Mouse (Mus musculus) kidney, postnatal 25 days (tissue): Measurements from ENCODE around the gene Prkce.
A peak's percentile ranks its signal among the peaks of the same experiment; 100 is the strongest.

Experiments used
- DNase-seq, 2 experiments: peaks; one replicate each; pipeline ENCODE4 v3.0.0; 2021; ENCODE audit warnings: mixed read lengths in 2 of 2

The Prkce gene

DNA sequence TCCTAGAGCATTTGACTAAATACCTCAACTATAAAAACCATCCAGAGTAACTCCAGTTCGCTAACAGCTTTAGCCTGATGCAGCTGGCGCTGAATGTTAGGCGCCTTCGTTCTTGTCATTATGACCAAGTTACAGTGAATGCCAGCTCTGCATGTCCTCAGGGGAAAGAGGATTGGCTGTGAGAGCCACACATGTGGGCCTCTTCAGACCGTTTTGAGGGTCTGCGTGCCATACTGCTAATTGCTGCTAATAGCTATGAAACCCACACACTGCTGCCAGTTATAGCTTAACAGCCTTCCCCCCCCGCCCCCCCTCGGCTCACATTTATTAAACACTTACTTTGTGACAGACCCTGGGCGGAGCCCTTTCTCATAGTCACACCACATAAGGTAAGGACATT lies 210.3 kb downstream of the Prkce start:
- DNase-seq = no peak

- no peak for DNase-seq
These were observed 211.0 kb downstream of the Prkce start for GRCm38 (mm10) chr17:86378611-86379010.

DNA sequence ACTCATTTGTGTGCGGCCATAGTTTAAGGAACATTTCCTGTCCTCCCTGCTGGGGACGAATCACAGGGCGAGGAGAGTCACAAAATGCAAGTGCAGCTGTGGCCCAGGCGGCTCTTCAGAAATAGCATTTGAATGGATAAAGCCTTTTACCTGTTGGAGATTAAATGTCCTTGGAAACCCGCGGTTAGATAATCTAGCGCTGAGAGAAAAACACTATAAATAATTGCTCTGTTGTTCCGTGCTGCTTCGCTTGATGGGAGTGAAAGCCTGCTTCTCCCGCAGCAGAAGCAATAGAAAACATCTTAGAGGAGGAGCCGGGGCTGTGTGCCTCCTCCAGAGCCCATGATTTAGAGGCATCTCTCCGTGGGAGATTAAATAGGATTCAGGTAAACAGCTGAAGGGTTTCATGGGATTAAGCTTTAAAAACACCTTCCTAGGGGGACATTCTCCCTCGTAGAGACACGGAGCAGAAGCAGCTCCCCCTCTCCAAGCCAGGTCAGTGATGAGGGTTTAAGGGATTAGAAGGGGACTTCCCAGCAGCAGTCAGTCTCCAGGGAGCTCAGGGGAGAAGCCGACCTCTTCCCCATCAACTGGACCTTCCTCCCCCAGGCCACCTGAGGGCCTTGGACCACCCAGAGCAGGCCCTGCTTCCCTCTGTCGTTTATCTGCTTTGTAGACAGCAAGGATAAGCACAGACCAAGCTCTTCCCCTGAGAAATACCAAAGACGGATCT lies 212.0 kb downstream of the Prkce start:
- no peak for DNase-seq

DNA sequence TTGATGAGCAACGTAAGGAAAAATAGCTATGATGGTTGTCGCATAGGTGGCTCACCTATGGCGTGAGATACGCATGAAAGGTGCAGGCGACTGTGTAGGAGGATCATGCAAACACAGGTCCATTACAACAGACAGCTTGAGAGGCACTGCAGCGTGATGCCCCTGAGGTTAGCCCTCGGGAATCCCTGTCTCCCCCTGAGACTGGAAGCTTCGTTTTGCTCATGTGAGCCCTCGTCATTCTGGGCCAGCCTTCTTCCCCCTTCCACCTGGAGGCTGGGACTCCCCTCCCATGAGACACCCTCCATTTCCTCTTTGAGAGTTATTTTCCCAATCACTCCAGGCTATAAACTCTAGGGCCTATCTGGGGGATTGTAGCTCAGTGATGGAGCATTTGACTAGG lies 213.9 kb downstream of the Prkce start:
- no peak for DNase-seq

- no peak for DNase-seq
These were observed 215.3 kb downstream of the Prkce start for GRCm38 (mm10) chr17:86382885-86383284.

- DNase-seq = no peak
These were observed 216.4 kb downstream of the Prkce start for GRCm38 (mm10) chr17:86383699-86384572.

DNA sequence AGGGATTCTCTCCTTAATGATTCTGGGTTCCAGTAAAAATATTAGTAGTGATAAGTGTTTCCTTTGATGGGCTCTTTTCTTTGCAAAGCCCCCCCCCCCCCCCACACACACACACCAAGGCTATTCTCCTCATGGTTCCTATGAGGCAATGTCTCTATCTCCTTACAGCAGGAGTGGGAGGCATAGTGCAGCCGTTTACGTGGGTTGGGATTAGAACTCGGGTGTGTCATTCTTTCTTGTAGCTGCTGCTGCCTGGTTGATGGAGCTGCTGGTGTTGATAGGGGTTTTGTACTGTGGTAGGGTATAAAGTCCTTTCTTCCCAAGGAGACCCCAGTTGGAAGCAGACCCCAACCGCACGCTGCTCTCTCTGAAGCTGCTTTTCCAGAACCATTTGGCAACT lies 224.9 kb downstream of the Prkce start:
- peak in 1 of 2 experiments; percentile 4 for DNase-seq

GRCm38 (mm10) chr17:86393191-86393590 lies 225.6 kb downstream of the Prkce start:
- peak in 1 of 2 experiments; percentile 9 for DNase-seq

DNA sequence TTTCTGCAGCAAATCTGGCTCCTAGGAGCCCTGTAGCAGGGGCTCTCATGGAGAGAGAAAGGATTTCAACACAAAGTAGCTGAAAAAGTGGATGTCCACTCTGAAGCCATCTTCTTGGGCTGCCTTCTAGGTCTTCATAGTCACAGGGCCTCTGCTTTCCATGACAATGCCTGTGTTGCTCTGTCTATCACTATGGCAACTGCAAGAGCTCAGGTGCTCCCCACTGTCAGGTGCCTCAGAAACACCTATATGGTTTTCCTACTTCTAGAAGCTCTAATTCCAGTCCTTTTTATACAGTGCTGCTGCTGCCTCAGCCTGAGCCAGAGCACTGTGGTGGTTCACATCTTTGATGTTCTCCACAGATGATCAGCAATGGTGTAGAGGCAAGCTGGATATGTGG lies 229.5 kb downstream of the Prkce start:
- peak in 1 of 2 experiments; percentile 2 for DNase-seq

DNA sequence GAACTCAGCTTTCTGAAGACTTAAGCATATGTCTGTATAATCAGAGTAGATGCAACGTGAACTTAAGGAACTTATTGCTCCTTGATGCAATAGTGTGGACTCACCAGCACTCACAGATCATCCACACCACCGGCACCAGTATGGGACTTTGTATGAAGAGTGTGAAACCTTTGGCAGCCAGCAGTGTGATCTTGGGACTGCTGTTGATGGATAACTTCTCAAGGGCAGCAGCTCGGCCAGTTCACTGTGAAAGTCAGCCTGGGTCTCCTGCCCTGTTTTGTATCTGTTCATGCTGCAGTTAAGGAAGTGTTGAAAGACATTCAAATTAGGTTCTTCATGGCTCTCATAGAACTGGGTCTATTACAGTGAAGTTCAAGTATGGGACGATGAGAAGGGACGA lies 230.1 kb downstream of the Prkce start:
- peak; percentile 27 to 64 for DNase-seq

DNA sequence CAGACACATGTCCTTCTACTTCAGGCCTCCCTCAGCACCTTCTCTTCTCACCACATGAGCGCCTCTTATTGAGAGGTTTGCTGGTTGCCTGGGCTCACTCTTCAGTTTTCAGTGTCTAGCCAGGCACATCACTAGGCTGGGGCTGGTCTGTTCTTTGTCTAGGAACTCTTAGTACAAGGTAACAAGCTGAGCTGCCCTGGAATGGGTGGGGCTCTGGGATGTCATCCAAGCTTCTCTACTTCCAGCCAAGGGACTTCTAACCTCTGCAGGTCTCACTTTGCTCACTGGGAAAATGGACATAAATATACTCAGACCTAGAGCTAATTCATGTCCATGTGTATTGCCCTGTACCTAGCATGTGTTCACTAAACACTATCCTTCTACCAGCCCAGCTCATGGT lies 230.6 kb downstream of the Prkce start:
- peak; percentile 34 to 54 for DNase-seq

DNA sequence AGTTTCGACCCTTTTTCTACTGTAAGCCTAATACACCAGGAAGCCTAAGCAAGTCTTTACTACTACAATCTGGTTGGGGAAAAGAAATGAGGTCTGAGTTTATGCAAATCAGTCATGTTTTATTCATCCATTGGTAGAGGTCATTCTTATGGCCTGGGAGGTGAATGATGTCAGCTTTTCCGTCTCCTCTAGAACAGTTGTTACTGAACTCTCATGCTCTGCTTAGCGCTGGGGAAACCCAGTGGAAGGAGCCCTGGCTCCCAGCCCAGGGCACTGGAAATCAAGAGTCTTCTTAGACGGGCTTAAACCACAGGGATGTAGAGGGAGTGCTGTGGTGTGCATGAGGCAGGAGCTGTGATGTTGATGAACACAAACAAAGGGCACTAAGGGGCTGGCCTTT lies 232.4 kb downstream of the Prkce start:
- DNase-seq = peak; percentile 56 to 84

DNA sequence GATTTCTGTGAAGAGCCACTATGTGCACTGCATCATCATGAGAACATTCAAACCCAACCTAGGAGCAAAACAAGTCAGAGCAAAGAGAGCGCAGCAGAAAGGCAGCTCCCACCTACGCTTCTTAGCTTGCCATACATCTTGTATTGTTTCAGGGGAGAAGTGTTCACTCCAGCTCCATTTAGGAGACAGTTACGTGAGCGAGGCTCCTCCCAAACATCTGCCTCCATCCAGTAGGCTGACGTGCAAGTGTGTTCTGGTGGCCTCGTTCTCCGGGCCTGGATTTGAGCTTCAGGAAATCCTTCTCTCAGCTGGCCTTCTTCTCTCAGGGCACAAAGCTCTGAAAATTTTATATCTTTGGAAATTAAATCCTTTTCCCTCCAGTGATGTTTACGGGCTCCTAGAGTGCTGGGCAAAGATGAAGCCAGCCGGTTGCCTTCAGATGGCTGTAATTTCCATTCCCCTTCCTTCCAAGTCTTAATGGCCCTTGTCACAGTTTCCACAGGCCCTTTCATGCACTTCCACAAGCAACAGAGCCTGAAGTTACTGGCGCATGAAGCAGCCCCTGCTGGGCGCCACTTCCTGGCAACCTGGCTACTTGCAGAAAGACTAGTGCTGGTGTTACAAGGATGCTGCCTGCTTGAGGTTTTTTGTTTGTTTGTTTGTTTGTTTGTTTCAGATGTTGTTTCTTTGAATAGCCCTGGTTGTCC lies 237.4 kb downstream of the Prkce start:
- peak; percentile 17 to 58 for DNase-seq

GRCm38 (mm10) chr17:86405644-86406043 lies 238.1 kb downstream of the Prkce start:
- no peak for DNase-seq

- DNase-seq = peak; percentile 46 to 53
These were observed 240.5 kb downstream of the Prkce start for GRCm38 (mm10) chr17:86407921-86408613.

DNA sequence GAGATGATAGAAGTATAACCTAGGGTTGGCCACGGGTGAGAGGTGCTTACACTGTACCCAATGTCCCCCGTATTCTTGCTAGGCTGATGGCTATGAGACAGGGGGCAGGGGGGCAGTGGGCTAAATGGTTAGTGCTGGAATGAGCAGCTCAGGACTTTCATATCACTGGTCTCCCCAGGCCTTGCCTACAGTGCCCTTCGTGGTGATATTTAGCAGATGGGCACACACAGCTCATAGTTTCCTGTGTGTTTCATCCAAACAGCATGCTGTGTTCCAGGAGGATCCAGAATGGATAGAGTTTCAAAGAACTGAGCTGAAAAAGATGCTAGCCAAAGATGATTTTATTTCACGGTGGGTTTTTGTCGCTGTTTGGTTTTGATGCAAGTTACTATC lies 241.0 kb downstream of the Prkce start:
- DNase-seq = peak in 1 of 2 experiments; percentile 24

- DNase-seq = no peak
These were observed 241.9 kb downstream of the Prkce start for GRCm38 (mm10) chr17:86409485-86409884.

DNA sequence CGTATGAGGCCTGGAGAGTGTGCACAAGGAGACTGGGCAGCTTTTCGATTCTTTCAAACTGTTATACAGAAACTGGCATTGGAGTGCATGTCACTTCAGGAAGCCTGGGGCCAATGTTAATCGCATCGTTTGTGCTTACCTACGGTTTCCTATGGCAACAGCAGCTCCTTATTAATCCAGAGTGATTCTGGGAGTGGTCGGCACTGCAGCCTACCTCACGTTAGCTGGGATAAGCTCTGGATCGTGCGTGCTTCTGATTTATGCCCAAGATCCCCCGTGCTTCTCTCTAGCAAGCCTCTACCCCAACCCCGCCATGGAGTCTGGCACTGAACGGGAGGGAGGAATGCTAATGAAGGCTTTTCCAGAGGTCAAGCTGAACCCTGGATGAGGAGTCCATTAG lies 242.9 kb downstream of the Prkce start:
- DNase-seq = no peak

GRCm38 (mm10) chr17:86412141-86412540 lies 244.6 kb downstream of the Prkce start:
- DNase-seq = no peak

DNA sequence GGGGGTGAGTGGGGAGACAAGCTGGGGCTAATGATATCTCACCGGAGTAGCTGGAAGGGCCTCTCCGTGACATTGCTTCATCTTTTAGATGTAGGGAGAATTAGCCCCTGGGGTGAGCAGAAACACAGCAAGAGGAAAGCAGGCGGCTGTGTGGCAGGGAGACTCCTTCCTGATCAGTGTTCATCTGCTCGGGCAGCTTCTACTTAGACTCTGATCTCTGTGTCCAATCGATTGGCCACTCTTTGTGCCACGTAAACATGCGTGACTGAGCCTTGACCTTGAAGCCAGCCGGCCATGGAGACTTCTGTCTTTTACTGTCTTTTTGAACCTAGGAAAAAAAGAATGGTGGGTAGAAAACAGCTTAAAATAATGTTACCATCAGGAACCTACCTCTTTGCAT lies 247.0 kb downstream of the Prkce start:
- DNase-seq = no peak

DNA sequence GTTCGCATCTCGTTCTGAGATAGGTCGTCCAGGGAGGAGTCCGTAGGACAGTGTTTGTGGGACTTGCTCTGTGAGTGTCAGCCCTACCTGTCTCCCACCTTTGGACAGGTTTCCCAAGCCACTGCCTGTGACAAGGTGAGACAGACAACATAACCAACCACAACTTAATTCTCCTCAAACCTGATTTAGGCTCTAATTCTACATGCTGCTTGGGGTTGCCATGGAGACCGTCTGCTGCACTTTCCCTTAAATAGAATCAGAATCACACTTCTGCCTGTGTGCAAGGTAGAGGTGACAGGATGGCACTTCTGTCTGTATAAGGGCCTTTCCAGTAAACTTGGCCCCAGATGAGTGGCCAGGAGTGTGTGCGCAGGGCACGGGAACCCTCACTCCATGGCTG lies 248.4 kb downstream of the Prkce start:
- no peak for DNase-seq

- DNase-seq = no peak
These were observed 250.7 kb downstream of the Prkce start for GRCm38 (mm10) chr17:86418334-86418733.

- no peak for DNase-seq
These were observed 251.6 kb downstream of the Prkce start for GRCm38 (mm10) chr17:86419199-86419598.
